Mouse (Mus musculus): ENCODE results near the gene Casp8ap2. TPM values are rescaled to one million over a fixed set of nuclear protein-coding genes. Genes with fewer than 3 reads are reported as not detected.

Gene Casp8ap2
- total and polyA plus RNA-seq, 3 experiments = 18.2 to 93.5 (median 29.8) TPM

- Histone ChIP-seq H3K9me3 (replicated peaks; ENCODE audit: insufficient read depth, low read length) (no peaks in the 10 kb centered on the region), H3K4me1 (ENCODE audit: control insufficient read depth in 1 of 2, insufficient read depth in 2 of 2, low read length in 2 of 2) (peaks cover 0 to 2% of the 10 kb centered on the region in 2 experiments; a peak in 1 of 4 replicates), H3K27me3 (ENCODE audit: control insufficient read depth in 1 of 2, insufficient read depth in 2 of 2, low read length in 2 of 2) (no peaks in the 10 kb centered on the region), H3K27ac (ENCODE audit: control insufficient read depth, low read depth, low read length) (no peak overlapping the region), H3K9ac (ENCODE audit: control insufficient read depth, low read depth, low read length, poor library complexity, severe bottlenecking) (no peak overlapping the region), H3K4me3 (ENCODE audit: control insufficient read depth in 1 of 2, insufficient read depth in 1 of 2, low read depth in 2 of 2, low read length in 2 of 2) (no peak overlapping the region), H3K79me2 (ENCODE audit: control insufficient read depth, insufficient read depth, low read length, poor library complexity) (no peaks in the 10 kb centered on the region), H3K36me3 (ENCODE audit: control insufficient read depth in 1 of 2, insufficient read depth in 2 of 2, low read length in 2 of 2) (peaks cover 6 to 48% of the 10 kb centered on the region in 2 experiments)
- peak; percentile 34 for DNase-seq (ENCODE audit: low read depth, low spot score)
- TF ChIP-seq BHLHE40 (IDR thresholded peaks at IDR 0.05; ENCODE audit: borderline replicate concordance, low read depth, low read length) (peak; percentile 67; the same call in 1 of the 2 replicates), ZKSCAN1 (IDR thresholded peaks at IDR 0.05; ENCODE audit: low read depth, low read length) (no peak), USF1 (IDR thresholded peaks at IDR 0.05; ENCODE audit: low read depth, low read length) (peak; percentile 76), MEF2A (IDR thresholded peaks at IDR 0.05; ENCODE audit: extremely low read depth, insufficient replicate concordance, low read depth, low read length, poor library complexity, severe bottlenecking) (no peak), MAX (IDR thresholded peaks at IDR 0.05; ENCODE audit: low read length) (peak; percentile 48)
These were observed 58.8 kb downstream of the Casp8ap2 start for GRCm38 (mm10) chr4:32674025-32674424.

GRCm38 (mm10) chr4:32677471-32677870, 62.2 kb downstream of the Casp8ap2 start:
- Histone ChIP-seq H3K79me2 (ENCODE audit: control insufficient read depth, insufficient read depth, low read length, poor library complexity) (no peaks in the 10 kb centered on the region), H3K27ac (ENCODE audit: control insufficient read depth, low read depth, low read length) (no peak overlapping the region), H3K9me3 (replicated peaks; ENCODE audit: insufficient read depth, low read length) (no peaks in the 10 kb centered on the region), H3K9ac (ENCODE audit: control insufficient read depth, low read depth, low read length, poor library complexity, severe bottlenecking) (no peak overlapping the region), H3K4me3 (ENCODE audit: control insufficient read depth in 1 of 2, insufficient read depth in 1 of 2, low read depth in 2 of 2, low read length in 2 of 2) (no peak overlapping the region), H3K27me3 (ENCODE audit: control insufficient read depth in 1 of 2, insufficient read depth in 2 of 2, low read length in 2 of 2) (no peaks in the 10 kb centered on the region), H3K36me3 (ENCODE audit: control insufficient read depth in 1 of 2, insufficient read depth in 2 of 2, low read length in 2 of 2) (peaks cover 6 to 36% of the 10 kb centered on the region in 2 experiments), H3K4me1 (ENCODE audit: control insufficient read depth in 1 of 2, insufficient read depth in 2 of 2, low read length in 2 of 2) (peaks cover 0 to 2% of the 10 kb centered on the region in 2 experiments; a peak in 1 of 4 replicates)
- DNase-seq (ENCODE audit: low read depth, low spot score) = no peak
- TF ChIP-seq MAZ (IDR thresholded peaks at IDR 0.05; ENCODE audit: low read depth, low read length) (no peak), MEF2A (IDR thresholded peaks at IDR 0.05; ENCODE audit: extremely low read depth, insufficient replicate concordance, low read depth, low read length, poor library complexity, severe bottlenecking) (no peak), TBP (IDR thresholded peaks at IDR 0.05; ENCODE audit: low read depth, low read length) (no peak), SMC3 (IDR thresholded peaks at IDR 0.05; ENCODE audit: low read depth, low read length) (no peak), NELFE (IDR thresholded peaks at IDR 0.05; ENCODE audit: low read depth, low read length) (no peak), MYB (IDR thresholded peaks at IDR 0.05; ENCODE audit: low read depth, low read length) (no peak), SIN3A (IDR thresholded peaks at IDR 0.05; ENCODE audit: low read length) (no peak), USF2 (IDR thresholded peaks at IDR 0.05; ENCODE audit: borderline replicate concordance in 1 of 2, insufficient read depth in 1 of 2, low read depth in 1 of 2, low read length in 2 of 2) (no peak), TCF12 (IDR thresholded peaks at IDR 0.05; ENCODE audit: low read depth, low read length) (no peak)

- Histone ChIP-seq H3K4me1 (ENCODE audit: control insufficient read depth in 1 of 2, insufficient read depth in 2 of 2, low read length in 2 of 2) (no peaks in the 10 kb centered on the region), H3K4me3 (ENCODE audit: control insufficient read depth in 1 of 2, insufficient read depth in 1 of 2, low read depth in 2 of 2, low read length in 2 of 2) (no peak overlapping the region), H3K27ac (ENCODE audit: control insufficient read depth, low read depth, low read length) (no peak overlapping the region), H3K9me3 (replicated peaks; ENCODE audit: insufficient read depth, low read length) (no peaks in the 10 kb centered on the region), H3K9ac (ENCODE audit: control insufficient read depth, low read depth, low read length, poor library complexity, severe bottlenecking) (no peak overlapping the region), H3K27me3 (ENCODE audit: control insufficient read depth in 1 of 2, insufficient read depth in 2 of 2, low read length in 2 of 2) (no peaks in the 10 kb centered on the region), H3K36me3 (ENCODE audit: control insufficient read depth in 1 of 2, insufficient read depth in 2 of 2, low read length in 2 of 2) (peaks cover 0 to 32% of the 10 kb centered on the region in 2 experiments; a peak in 2 of 4 replicates), H3K79me2 (ENCODE audit: control insufficient read depth, insufficient read depth, low read length, poor library complexity) (no peaks in the 10 kb centered on the region)
- peak; percentile 28 for DNase-seq (ENCODE audit: low read depth, low spot score)
- TF ChIP-seq CTCF (IDR thresholded peaks at IDR 0.05 in 2 of 3, conservative IDR thresholded peaks at IDR 0.05 in 1 of 3; ENCODE audit: control insufficient read depth in 1 of 3, insufficient read depth in 1 of 3, low read depth in 2 of 3, low read length in 3 of 3, poor library complexity in 1 of 3, severe bottlenecking in 1 of 3) (peak; percentile 33 to 45 (median 43)), USF1 (IDR thresholded peaks at IDR 0.05; ENCODE audit: low read depth, low read length) (no peak), BHLHE40 (IDR thresholded peaks at IDR 0.05; ENCODE audit: borderline replicate concordance, low read depth, low read length) (no peak)
These were observed 65.6 kb downstream of the Casp8ap2 start for GRCm38 (mm10) chr4:32680843-32681242.

Data from MEL (cell line).